Comparison of ENCODE assay signal across 9 mouse cellular contexts in genomic region chr16:89827496-89828125, GRCm38 (mm10).
DNase-seq lines count a peak whose midpoint lies in the region; ATAC-seq and TF ChIP-seq lines count a peak whose summit lies in the region.
"Had no signal": no experiment of that assay in that cellular context is flagged by ENCODE, and none has a peak within 500 bp of the region (broad histone marks: within the 10 kb centered on the region; RNA-seq: fewer than 3 reads in every experiment).

No protein-coding gene starts in this region.

- no peak for DNase-seq in layer of hippocampus, adult 2 months (ENCODE audit: low spot score in 2 of 2)
- no peak for DNase-seq in layer of hippocampus, postnatal 14 days (ENCODE audit: low spot score in 2 of 2)
- peak; percentile 61 for DNase-seq in brain, adult 2 months (ENCODE audit: low read depth, low spot score)
- peak; percentile 50 for DNase-seq in thymus, adult 2 months
- no peak for DNase-seq in spleen, postnatal 10 days (ENCODE audit: low spot score in 2 of 2)
- no peak for DNase-seq in cerebellum, adult 18-20 months
- DNase-seq: kidney, adult 2 months had no signal

- H3K27me3 ChIP-seq in hindbrain, embryonic 13.5 days, result no peaks in the 10 kb centered on the region
- H3K27me3 ChIP-seq in thymus, adult 2 months (ENCODE audit: control insufficient read depth, insufficient read depth, low read length), result no peaks in the 10 kb centered on the region
- H3K27me3 ChIP-seq: lung, embryonic 15.5 days had no signal

- H3K9ac ChIP-seq in hindbrain, embryonic 13.5 days, result 0 out of 2 replicates have a peak overlapping the region, but pooled peaks have one; percentile 35
- H3K9ac ChIP-seq: lung, embryonic 15.5 days had no signal

- H3K4me2 ChIP-seq in hindbrain, embryonic 13.5 days, result no peak overlapping the region
- H3K4me2 ChIP-seq: lung, embryonic 15.5 days had no signal

- no peaks in the 10 kb centered on the region for H3K9me3 ChIP-seq in hindbrain, embryonic 13.5 days
- H3K9me3 ChIP-seq: lung, embryonic 15.5 days had no signal

- peak overlapping the region; percentile 49; the same call in 1 of the 2 replicates for H3K27ac ChIP-seq in layer of hippocampus, adult 2 months
- H3K27ac ChIP-seq in hindbrain, embryonic 13.5 days, result peak overlapping the region; percentile 10; the same call in 1 of the 2 replicates
- no peak overlapping the region for H3K27ac ChIP-seq in thymus, adult 2 months (ENCODE audit: control insufficient read depth, insufficient read depth, low read length)
- H3K27ac ChIP-seq: lung, embryonic 15.5 days had no signal

- TF ChIP-seq CTCF in layer of hippocampus, adult 2 months (conservative IDR thresholded peaks at IDR 0.05), result no peak
- TF ChIP-seq CTCF in thymus, adult 2 months (IDR thresholded peaks at IDR 0.05; ENCODE audit: borderline replicate concordance, control insufficient read depth, extremely low read depth, insufficient read depth, low read length, poor library complexity), result no peak

- 73% methylated on average over 17 of the region's 17 CpGs for WGBS in hindbrain, embryonic 13.5 days
- whole genome bisulfite sequencing in thymus, adult 2 months, result 65% methylated on average over 17 of the region's 17 CpGs

- peaks cover 9% of the 10 kb centered on the region for H3K4me1 ChIP-seq in hindbrain, embryonic 13.5 days (replicated peaks)
- peaks cover 6% of the 10 kb centered on the region for H3K4me1 ChIP-seq in thymus, adult 2 months (replicated peaks; ENCODE audit: control insufficient read depth, insufficient read depth, low read length)

- no peak for TF ChIP-seq POLR2A in thymus, adult 2 months (IDR thresholded peaks at IDR 0.05; ENCODE audit: control insufficient read depth, extremely low read depth, insufficient read depth, low read length, poor library complexity)

- no peak; the same call in 1 of the 2 replicates for ATAC-seq in hindbrain, embryonic 13.5 days (ENCODE audit: low FRiP score)

- peaks cover 12% of the 10 kb centered on the region for H3K36me3 ChIP-seq in hindbrain, embryonic 13.5 days
- H3K36me3 ChIP-seq in thymus, adult 2 months (ENCODE audit: control insufficient read depth, insufficient read depth, low read length), result no peaks in the 10 kb centered on the region
- H3K36me3 ChIP-seq: lung, embryonic 15.5 days had no signal

- H3K4me3 ChIP-seq in layer of hippocampus, adult 2 months, result no peak overlapping the region
- H3K4me3 ChIP-seq in hindbrain, embryonic 13.5 days, result no peak overlapping the region
- H3K4me3 ChIP-seq in thymus, adult 2 months (ENCODE audit: control insufficient read depth, insufficient read depth, low read length), result no peak overlapping the region
- H3K4me3 ChIP-seq: lung, embryonic 15.5 days had no signal

Comparison
In these comparisons a context has a peak if more than half of its experiments do, and no peak if none do; other contexts are left out.
1. DNase-seq: peak in brain, adult 2 months (single experiment) and thymus, adult 2 months (single experiment); none in layer of hippocampus, adult 2 months (0 of 2), layer of hippocampus, postnatal 14 days (0 of 2), spleen, postnatal 10 days (0 of 2) and cerebellum, adult 18-20 months (0 of 2).